Mouse (Mus musculus): Measurements from ENCODE around the gene Fscn2. TPM values are rescaled to one million over a fixed set of nuclear protein-coding genes. Genes with fewer than 3 reads are reported as not detected.

The Fscn2 gene
- polyA plus RNA-seq, 1 experiment from 2014 or later: 1.0 TPM

GRCm38 (mm10) chr11:120377337-120377736, 16.0 kb downstream of the Fscn2 start:
- 80% methylated on average over 10 of the region's 10 CpGs for WGBS
- peaks cover 10% of the 10 kb centered on the region for H3K36me3 ChIP-seq (ENCODE audit: control insufficient read depth, insufficient read depth, low read length)
- no peak overlapping the region for H3K27ac ChIP-seq (ENCODE audit: low read depth, low read length)
- no peaks in the 10 kb centered on the region for H3K9me3 ChIP-seq (ENCODE audit: control insufficient read depth, low read length)
- peak; percentile 54 for DNase-seq (ENCODE audit: low spot score)
- peak overlapping the region; percentile 35 for H3K9ac ChIP-seq (ENCODE audit: low read length)
- H3K4me1 ChIP-seq (replicated peaks; ENCODE audit: control insufficient read depth, insufficient read depth, low read length): peaks cover 11% of the 10 kb centered on the region
- H3K4me3 ChIP-seq (ENCODE audit: low read depth, low read length): peak overlapping the region; percentile 81; the same call in 1 of the 2 replicates
- H3K4me2 ChIP-seq (ENCODE audit: low read depth, low read length, severe bottlenecking): peak overlapping the region; percentile 99; the same call in 1 of the 2 replicates
- no peak for ATAC-seq (replicated peaks; ENCODE audit: low FRiP score)
- no peaks in the 10 kb centered on the region for H3K27me3 ChIP-seq (ENCODE audit: control insufficient read depth, insufficient read depth, low read length)

GRCm38 (mm10) chr11:120378031-120378610, 16.8 kb downstream of the Fscn2 start:
- Histone ChIP-seq H3K4me3 (ENCODE audit: low read depth, low read length) (peak overlapping the region; percentile 81), H3K36me3 (ENCODE audit: control insufficient read depth, insufficient read depth, low read length) (peaks cover 10% of the 10 kb centered on the region), H3K27me3 (ENCODE audit: control insufficient read depth, insufficient read depth, low read length) (no peaks in the 10 kb centered on the region), H3K4me1 (replicated peaks; ENCODE audit: control insufficient read depth, insufficient read depth, low read length) (peaks cover 11% of the 10 kb centered on the region), H3K27ac (ENCODE audit: low read depth, low read length) (no peak overlapping the region), H3K4me2 (ENCODE audit: low read depth, low read length, severe bottlenecking) (peak overlapping the region; percentile 99), H3K9me3 (ENCODE audit: control insufficient read depth, low read length) (no peaks in the 10 kb centered on the region), H3K9ac (ENCODE audit: low read length) (peak overlapping the region; percentile 72)
- 3% methylated on average over 40 of the region's 40 CpGs for WGBS
- peak; percentile 34 for ATAC-seq (replicated peaks; ENCODE audit: low FRiP score)
- DNase-seq (ENCODE audit: low spot score): peak; percentile 71

DNA sequence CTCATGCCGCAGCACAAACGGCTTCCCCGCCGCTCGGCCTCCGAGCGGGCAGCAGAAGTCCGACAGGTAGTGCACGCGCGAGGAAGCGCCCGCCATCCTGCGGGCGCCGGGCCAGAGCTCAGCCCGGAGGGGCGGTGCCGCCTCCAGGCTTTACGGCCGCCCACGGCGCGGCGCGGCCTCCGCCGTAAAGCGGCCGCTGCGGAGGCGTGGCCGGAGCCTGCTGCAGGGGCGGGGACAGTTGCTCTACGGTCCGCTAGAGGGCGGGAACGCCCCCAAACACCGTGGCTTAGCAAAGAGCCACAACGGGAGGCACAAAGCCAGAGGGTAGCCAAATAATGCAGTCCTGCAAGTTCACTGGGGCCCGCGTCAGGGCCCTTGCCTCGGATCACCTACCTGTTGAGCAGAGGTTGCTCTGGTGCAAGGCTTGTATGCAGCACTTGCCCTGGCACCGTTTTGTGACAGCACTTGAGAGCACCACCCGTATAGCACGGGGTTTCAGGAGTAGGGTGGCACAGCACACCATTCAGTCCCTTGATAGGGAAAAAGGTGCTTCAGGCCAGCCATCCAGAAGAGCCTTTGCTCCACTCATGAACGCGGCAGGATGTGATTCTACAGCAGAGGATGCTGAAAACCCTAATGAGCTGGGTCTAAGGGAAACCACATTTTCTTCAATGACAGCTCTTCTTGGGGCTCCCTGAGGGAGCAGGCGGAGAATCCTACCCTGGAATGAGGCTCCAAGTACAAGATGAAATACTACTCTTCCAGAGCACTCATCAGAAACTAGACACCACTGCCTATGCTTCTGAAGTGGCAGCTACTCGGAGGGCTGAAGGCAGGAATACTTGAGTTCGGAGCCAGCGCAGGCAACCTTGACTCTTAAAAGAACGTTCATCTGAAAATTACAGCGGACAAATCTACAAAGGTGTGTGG, 17.5 kb downstream of the Fscn2 start, which contains the start of gene Faap100:
Faap100 (minus strand) TSS at position 154 of the 930 bp plus-strand sequence.
- Histone ChIP-seq H3K27ac (ENCODE audit: low read depth, low read length) (no peak within 1 kb of the TSS), H3K27me3 (ENCODE audit: control insufficient read depth, insufficient read depth, low read length) (no peaks in the 10 kb centered on the region), H3K36me3 (ENCODE audit: control insufficient read depth, insufficient read depth, low read length) (peaks cover 11% of the 10 kb centered on the region), H3K4me1 (replicated peaks; ENCODE audit: control insufficient read depth, insufficient read depth, low read length) (peaks cover 11% of the 10 kb centered on the region), H3K9me3 (ENCODE audit: control insufficient read depth, low read length) (no peaks in the 10 kb centered on the region), H3K4me2 (ENCODE audit: low read depth, low read length, severe bottlenecking) (peak within 1 kb of the TSS; percentile 99), H3K9ac (ENCODE audit: low read length) (peak within 1 kb of the TSS; percentile 72), H3K4me3 (ENCODE audit: low read depth, low read length) (peak within 1 kb of the TSS; percentile 81)
- ATAC-seq (replicated peaks; ENCODE audit: low FRiP score) (peak; percentile 90), DNase-seq (ENCODE audit: low spot score) (peak; percentile 94)
- WGBS: 11% methylated on average over 51 of the region's 54 CpGs

DNA sequence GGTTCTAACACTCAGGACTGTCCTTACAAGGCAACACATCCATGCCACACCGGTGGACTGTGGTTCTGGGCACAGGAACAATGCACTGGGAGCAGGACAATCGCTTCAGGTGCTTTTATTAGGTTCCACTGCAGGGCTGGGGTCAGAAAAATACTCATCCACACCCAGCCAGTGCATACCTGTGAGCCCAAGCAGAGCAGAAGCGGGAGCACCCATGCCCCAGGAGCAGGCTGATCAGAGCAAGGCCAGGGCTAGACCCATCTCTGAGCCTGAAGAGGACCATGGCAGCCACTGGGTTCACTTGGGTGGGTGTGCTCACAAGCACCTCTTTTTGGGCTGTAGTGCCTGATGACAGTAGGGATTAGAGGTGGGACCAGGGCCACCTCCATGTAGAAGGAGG, 18.9 kb downstream of the Fscn2 start:
- WGBS: 92% methylated on average over 3 of the region's 3 CpGs
- H3K4me2 ChIP-seq (ENCODE audit: low read depth, low read length, severe bottlenecking): no peak overlapping the region
- H3K4me1 ChIP-seq (replicated peaks; ENCODE audit: control insufficient read depth, insufficient read depth, low read length): peaks cover 11% of the 10 kb centered on the region
- ATAC-seq (replicated peaks; ENCODE audit: low FRiP score) (no peak), DNase-seq (ENCODE audit: low spot score) (peak; percentile 47)
- no peaks in the 10 kb centered on the region for H3K27me3 ChIP-seq (ENCODE audit: control insufficient read depth, insufficient read depth, low read length)
- H3K9me3 ChIP-seq (ENCODE audit: control insufficient read depth, low read length): no peaks in the 10 kb centered on the region
- no peak overlapping the region for H3K9ac ChIP-seq (ENCODE audit: low read length)
- peaks cover 12% of the 10 kb centered on the region for H3K36me3 ChIP-seq (ENCODE audit: control insufficient read depth, insufficient read depth, low read length)
- H3K4me3 ChIP-seq (ENCODE audit: low read depth, low read length): no peak overlapping the region
- no peak overlapping the region for H3K27ac ChIP-seq (ENCODE audit: low read depth, low read length)

GRCm38 (mm10) chr11:120381157-120381556, 19.8 kb downstream of the Fscn2 start:
- no peak overlapping the region for H3K27ac ChIP-seq (ENCODE audit: low read depth, low read length)
- no peak overlapping the region for H3K4me2 ChIP-seq (ENCODE audit: low read depth, low read length, severe bottlenecking)
- H3K27me3 ChIP-seq (ENCODE audit: control insufficient read depth, insufficient read depth, low read length): no peaks in the 10 kb centered on the region
- no peaks in the 10 kb centered on the region for H3K9me3 ChIP-seq (ENCODE audit: control insufficient read depth, low read length)
- peaks cover 11% of the 10 kb centered on the region for H3K36me3 ChIP-seq (ENCODE audit: control insufficient read depth, insufficient read depth, low read length)
- DNase-seq (ENCODE audit: low spot score): peak; percentile 49
- H3K9ac ChIP-seq (ENCODE audit: low read length): no peak overlapping the region
- WGBS: 94% methylated on average over 4 of the region's 4 CpGs
- H3K4me1 ChIP-seq (replicated peaks; ENCODE audit: control insufficient read depth, insufficient read depth, low read length): peaks cover 11% of the 10 kb centered on the region
- no peak for ATAC-seq (replicated peaks; ENCODE audit: low FRiP score)
- no peak overlapping the region for H3K4me3 ChIP-seq (ENCODE audit: low read depth, low read length)

- peaks cover 4% of the 10 kb centered on the region for H3K4me1 ChIP-seq (replicated peaks; ENCODE audit: control insufficient read depth, insufficient read depth, low read length)
- ATAC-seq (replicated peaks; ENCODE audit: low FRiP score) (no peak), DNase-seq (ENCODE audit: low spot score) (no peak)
- H3K36me3 ChIP-seq (ENCODE audit: control insufficient read depth, insufficient read depth, low read length): peaks cover 11% of the 10 kb centered on the region
- H3K27me3 ChIP-seq (ENCODE audit: control insufficient read depth, insufficient read depth, low read length): no peaks in the 10 kb centered on the region
- no peak overlapping the region for H3K4me2 ChIP-seq (ENCODE audit: low read depth, low read length, severe bottlenecking)
- WGBS: 96% methylated on average over 9 of the region's 9 CpGs
- H3K9ac ChIP-seq (ENCODE audit: low read length): no peak overlapping the region
- no peak overlapping the region for H3K27ac ChIP-seq (ENCODE audit: low read depth, low read length)
- no peaks in the 10 kb centered on the region for H3K9me3 ChIP-seq (ENCODE audit: control insufficient read depth, low read length)
- H3K4me3 ChIP-seq (ENCODE audit: low read depth, low read length): no peak overlapping the region
These were observed 21.2 kb downstream of the Fscn2 start for GRCm38 (mm10) chr11:120382509-120382908.

GRCm38 (mm10) chr11:120386632-120387031, 25.3 kb downstream of the Fscn2 start:
- ATAC-seq (replicated peaks; ENCODE audit: low FRiP score): no peak
- no peak overlapping the region for H3K27ac ChIP-seq (ENCODE audit: low read depth, low read length)
- no peak overlapping the region for H3K4me3 ChIP-seq (ENCODE audit: low read depth, low read length)
- no peaks in the 10 kb centered on the region for H3K4me1 ChIP-seq (replicated peaks; ENCODE audit: control insufficient read depth, insufficient read depth, low read length)
- no peak overlapping the region for H3K4me2 ChIP-seq (ENCODE audit: low read depth, low read length, severe bottlenecking)
- H3K36me3 ChIP-seq (ENCODE audit: control insufficient read depth, insufficient read depth, low read length): peaks cover 6% of the 10 kb centered on the region
- WGBS: 94% methylated on average over 6 of the region's 6 CpGs
- H3K9me3 ChIP-seq (ENCODE audit: control insufficient read depth, low read length): no peaks in the 10 kb centered on the region
- H3K27me3 ChIP-seq (ENCODE audit: control insufficient read depth, insufficient read depth, low read length): no peaks in the 10 kb centered on the region
- DNase-seq (ENCODE audit: low spot score): no peak
- H3K9ac ChIP-seq (ENCODE audit: low read length): no peak overlapping the region

DNA sequence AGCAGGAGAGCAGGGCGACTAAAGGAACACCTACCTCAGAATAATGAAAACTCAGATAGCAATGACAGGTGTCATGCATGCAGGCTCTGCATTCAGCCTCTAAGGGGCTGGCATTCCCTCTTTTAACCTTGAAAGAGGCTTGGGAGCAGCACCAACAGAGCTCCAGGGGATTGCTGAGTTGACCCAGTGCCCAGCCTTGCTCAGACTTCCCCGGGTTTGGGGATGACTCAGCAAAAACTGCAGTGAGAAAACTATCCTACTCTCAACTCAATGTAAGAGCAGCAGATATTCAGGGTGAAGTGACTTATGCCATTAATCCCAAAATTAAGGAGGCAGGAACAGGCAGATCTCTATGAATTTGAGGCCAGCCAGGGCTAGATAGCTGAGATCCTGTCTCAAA, 25.8 kb downstream of the Fscn2 start:
- DNase-seq (ENCODE audit: low spot score): peak; percentile 48
- H3K4me3 ChIP-seq (ENCODE audit: low read depth, low read length): no peak overlapping the region
- no peak overlapping the region for H3K9ac ChIP-seq (ENCODE audit: low read length)
- H3K4me2 ChIP-seq (ENCODE audit: low read depth, low read length, severe bottlenecking): no peak overlapping the region
- 79% methylated on average over 2 of the region's 2 CpGs for WGBS
- H3K4me1 ChIP-seq (replicated peaks; ENCODE audit: control insufficient read depth, insufficient read depth, low read length): no peaks in the 10 kb centered on the region
- ATAC-seq (replicated peaks; ENCODE audit: low FRiP score): no peak
- H3K27me3 ChIP-seq (ENCODE audit: control insufficient read depth, insufficient read depth, low read length): no peaks in the 10 kb centered on the region
- H3K9me3 ChIP-seq (ENCODE audit: control insufficient read depth, low read length): no peaks in the 10 kb centered on the region
- H3K36me3 ChIP-seq (ENCODE audit: control insufficient read depth, insufficient read depth, low read length): peaks cover 6% of the 10 kb centered on the region; the same call in 1 of the 2 replicates
- H3K27ac ChIP-seq (ENCODE audit: low read depth, low read length): no peak overlapping the region

Measured in forebrain, embryonic 11.5 days (tissue).